Mouse (Mus musculus): ENCODE measurements at regions not wholly inside any gene's neighbourhood (a gene's known extent, or its start where the extent isn't known, plus 50 kb on each side); places are given as distances from the start of the nearest gene placed in this dataset.
A peak's percentile ranks its signal among the peaks of the same experiment; 100 is the strongest.

DNA sequence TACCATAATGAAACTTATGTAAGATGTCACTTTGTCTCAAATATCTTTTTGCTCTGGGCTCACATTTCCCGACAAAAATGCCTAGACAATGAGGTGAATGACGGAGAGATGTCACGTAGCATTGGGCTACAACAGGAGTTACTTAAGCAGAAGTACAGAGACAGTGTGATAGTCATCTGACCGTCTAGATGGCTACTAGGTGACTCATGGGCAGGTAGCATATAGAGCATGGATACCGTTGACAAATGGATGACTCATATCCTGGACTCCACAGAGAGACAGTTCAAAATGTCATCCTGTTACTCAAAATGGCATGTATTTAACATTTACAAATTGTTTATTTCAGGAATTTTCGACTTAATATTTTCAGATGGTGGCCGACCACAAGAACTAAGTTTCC lies 138.2 kb upstream of the Cited2 start:
- H3K27ac ChIP-seq (ENCODE audit: low read depth, low read length), result no peak overlapping the region
- H3K4me3 ChIP-seq (ENCODE audit: low read depth, low read length), result no peak overlapping the region
- no peak overlapping the region for H3K9ac ChIP-seq (ENCODE audit: low read depth, low read length)
- H3K9me3 ChIP-seq (ENCODE audit: control insufficient read depth, low read length), result no peaks in the 10 kb centered on the region
- DNase-seq (ENCODE audit: low spot score), result no peak
- ATAC-seq (ENCODE audit: low FRiP score), result no peak
- H3K27me3 ChIP-seq (ENCODE audit: control insufficient read depth, insufficient read depth, low read length), result no peaks in the 10 kb centered on the region
- H3K36me3 ChIP-seq (ENCODE audit: control insufficient read depth, insufficient read depth, low read length), result no peaks in the 10 kb centered on the region
- no peaks in the 10 kb centered on the region for H3K4me1 ChIP-seq (replicated peaks; ENCODE audit: control insufficient read depth, insufficient read depth, low read length)
- whole genome bisulfite sequencing, result 90% methylated on average over 7 of the region's 7 CpGs
- no peak overlapping the region for H3K4me2 ChIP-seq (replicated peaks; ENCODE audit: low read depth, low read length)

DNA sequence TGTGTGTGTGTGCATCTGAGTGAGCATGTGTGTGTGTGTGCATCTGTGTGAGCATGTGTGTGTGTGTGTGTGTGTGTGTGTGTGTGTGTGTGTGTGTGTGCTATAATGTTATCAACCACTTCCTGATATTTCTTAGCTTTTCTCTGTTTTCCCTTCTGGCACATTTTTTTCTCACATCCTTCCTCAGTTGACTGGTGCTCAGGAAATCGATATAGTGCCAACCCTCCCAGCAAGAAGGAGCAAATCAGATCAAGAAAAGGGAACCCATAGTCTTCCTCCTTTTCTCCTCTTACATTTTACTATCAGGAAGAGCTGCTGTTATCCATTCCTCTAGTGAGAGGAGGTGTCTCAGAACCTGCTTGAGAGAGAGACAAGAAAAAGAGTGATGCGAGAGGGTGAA lies 136.1 kb upstream of the Cited2 start:
- H3K4me2 ChIP-seq (replicated peaks; ENCODE audit: low read depth, low read length), result no peak overlapping the region
- H3K9ac ChIP-seq (ENCODE audit: low read depth, low read length), result no peak overlapping the region
- no peaks in the 10 kb centered on the region for H3K4me1 ChIP-seq (replicated peaks; ENCODE audit: control insufficient read depth, insufficient read depth, low read length)
- H3K27me3 ChIP-seq (ENCODE audit: control insufficient read depth, insufficient read depth, low read length), result no peaks in the 10 kb centered on the region
- H3K9me3 ChIP-seq (ENCODE audit: control insufficient read depth, low read length), result no peaks in the 10 kb centered on the region
- DNase-seq (ENCODE audit: low spot score) (no peak), ATAC-seq (ENCODE audit: low FRiP score) (no peak)
- no peaks in the 10 kb centered on the region for H3K36me3 ChIP-seq (ENCODE audit: control insufficient read depth, insufficient read depth, low read length)
- H3K27ac ChIP-seq (ENCODE audit: low read depth, low read length), result no peak overlapping the region
- WGBS, result 89% methylated on average over 2 of the region's 2 CpGs
- no peak overlapping the region for H3K4me3 ChIP-seq (ENCODE audit: low read depth, low read length)

DNA sequence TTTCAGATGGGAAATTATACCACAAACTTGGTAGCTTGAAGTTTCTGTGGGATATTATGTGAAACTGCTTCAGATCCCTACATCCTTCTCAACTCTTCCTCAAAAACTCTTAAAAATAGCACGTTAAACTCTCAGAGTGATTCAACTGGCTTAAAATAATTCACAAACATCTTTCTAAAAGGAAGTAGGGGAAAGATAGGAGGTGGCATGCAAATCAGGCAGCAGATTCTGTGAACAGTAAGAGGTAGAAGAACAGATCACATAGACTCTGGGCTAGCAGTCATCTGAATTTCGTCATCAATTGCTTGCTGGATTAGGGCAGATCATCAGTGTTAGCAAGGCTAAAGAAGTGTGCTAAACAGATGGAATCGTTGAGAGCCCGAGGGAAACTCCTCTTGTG lies 133.9 kb upstream of the Cited2 start:
- no peaks in the 10 kb centered on the region for H3K9me3 ChIP-seq (ENCODE audit: control insufficient read depth, low read length)
- H3K36me3 ChIP-seq (ENCODE audit: control insufficient read depth, insufficient read depth, low read length), result no peaks in the 10 kb centered on the region
- H3K4me3 ChIP-seq (ENCODE audit: low read depth, low read length), result no peak overlapping the region
- H3K4me1 ChIP-seq (replicated peaks; ENCODE audit: control insufficient read depth, insufficient read depth, low read length), result no peaks in the 10 kb centered on the region
- H3K27ac ChIP-seq (ENCODE audit: low read depth, low read length), result no peak overlapping the region
- no peaks in the 10 kb centered on the region for H3K27me3 ChIP-seq (ENCODE audit: control insufficient read depth, insufficient read depth, low read length)
- ATAC-seq (ENCODE audit: low FRiP score) (no peak), DNase-seq (ENCODE audit: low spot score) (no peak)
- H3K4me2 ChIP-seq (replicated peaks; ENCODE audit: low read depth, low read length), result no peak overlapping the region
- WGBS, result 86% methylated on average over 4 of the region's 4 CpGs
- H3K9ac ChIP-seq (ENCODE audit: low read depth, low read length), result no peak overlapping the region

DNA sequence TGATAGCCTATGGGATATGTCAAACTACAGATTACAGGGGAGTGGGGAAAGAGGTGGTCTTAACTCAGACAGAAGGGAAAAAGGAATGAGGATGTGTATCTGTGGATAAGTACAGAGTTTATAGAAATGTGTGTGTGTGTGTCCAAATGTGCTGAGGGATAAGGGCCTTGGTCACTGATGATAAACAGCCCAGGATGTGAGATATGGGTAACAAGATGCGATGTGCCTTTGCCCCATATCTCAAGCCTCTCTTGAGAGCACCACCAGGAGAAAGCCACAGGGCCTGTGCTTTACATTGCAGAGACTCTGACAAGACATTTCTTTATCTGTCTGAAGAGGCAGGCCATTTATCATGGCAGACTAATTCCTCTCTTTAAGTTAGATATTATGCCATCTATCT lies 132.8 kb upstream of the Cited2 start:
- no peak for ATAC-seq (ENCODE audit: low FRiP score)
- 71% methylated on average over 1 of the region's 1 CpGs for WGBS
- H3K27ac ChIP-seq (ENCODE audit: low read depth, low read length), result no peak overlapping the region
- no peaks in the 10 kb centered on the region for H3K27me3 ChIP-seq (ENCODE audit: control insufficient read depth, insufficient read depth, low read length)
- H3K4me2 ChIP-seq (replicated peaks; ENCODE audit: low read depth, low read length), result no peak overlapping the region
- no peaks in the 10 kb centered on the region for H3K36me3 ChIP-seq (ENCODE audit: control insufficient read depth, insufficient read depth, low read length)
- H3K4me1 ChIP-seq (replicated peaks; ENCODE audit: control insufficient read depth, insufficient read depth, low read length), result no peaks in the 10 kb centered on the region
- no peak overlapping the region for H3K9ac ChIP-seq (ENCODE audit: low read depth, low read length)
- H3K4me3 ChIP-seq (ENCODE audit: low read depth, low read length), result no peak overlapping the region
- no peak for DNase-seq (ENCODE audit: low spot score)
- no peaks in the 10 kb centered on the region for H3K9me3 ChIP-seq (ENCODE audit: control insufficient read depth, low read length)

DNA sequence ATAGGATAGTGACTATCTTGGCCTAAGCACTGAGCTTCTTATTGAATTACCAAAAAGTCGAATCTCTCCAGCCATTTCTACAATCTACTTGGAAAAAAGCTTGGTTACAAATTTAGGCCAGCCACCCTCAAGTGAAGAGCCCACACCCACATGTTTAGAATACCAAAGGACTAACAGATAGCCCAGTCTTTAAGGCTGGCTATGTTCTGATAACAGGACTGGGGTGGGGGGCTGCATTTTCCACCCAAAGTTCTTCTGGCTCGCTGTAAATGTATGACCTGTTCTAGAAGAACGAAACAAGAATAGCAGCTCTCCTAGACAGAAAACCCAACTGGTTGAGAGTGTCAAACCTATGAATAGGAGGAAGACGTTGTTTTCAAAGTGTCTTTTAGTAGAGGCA lies 130.6 kb upstream of the Cited2 start:
- 87% methylated on average over 4 of the region's 4 CpGs for WGBS
- Histone ChIP-seq H3K9ac (ENCODE audit: low read depth, low read length) (no peak overlapping the region), H3K9me3 (ENCODE audit: control insufficient read depth, low read length) (no peaks in the 10 kb centered on the region), H3K4me3 (ENCODE audit: low read depth, low read length) (no peak overlapping the region), H3K27ac (ENCODE audit: low read depth, low read length) (no peak overlapping the region), H3K4me1 (replicated peaks; ENCODE audit: control insufficient read depth, insufficient read depth, low read length) (no peaks in the 10 kb centered on the region), H3K27me3 (ENCODE audit: control insufficient read depth, insufficient read depth, low read length) (no peaks in the 10 kb centered on the region), H3K36me3 (ENCODE audit: control insufficient read depth, insufficient read depth, low read length) (no peaks in the 10 kb centered on the region), H3K4me2 (replicated peaks; ENCODE audit: low read depth, low read length) (no peak overlapping the region)
- DNase-seq (ENCODE audit: low spot score), result no peak
- ATAC-seq (ENCODE audit: low FRiP score), result no peak

DNA sequence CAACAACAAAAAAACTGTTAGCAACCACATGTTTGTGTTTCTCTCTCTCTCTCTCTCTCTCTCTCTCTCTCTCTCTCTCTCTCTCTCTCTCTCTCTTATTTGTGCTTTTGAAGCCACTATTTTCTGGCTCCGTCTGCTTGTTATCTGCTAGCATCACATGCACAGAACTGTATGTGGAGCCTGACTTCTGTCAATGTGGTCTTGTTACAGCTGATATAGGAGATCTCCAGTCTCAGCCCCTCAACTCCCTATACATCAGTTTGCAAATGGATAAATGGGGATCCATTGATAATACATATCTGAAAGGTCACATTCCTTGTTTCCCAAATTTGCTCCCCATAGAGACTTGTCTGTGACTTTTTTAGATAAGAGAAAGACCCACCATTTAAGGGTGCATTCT lies 126.9 kb upstream of the Cited2 start:
- Histone ChIP-seq H3K4me2 (replicated peaks; ENCODE audit: low read depth, low read length) (no peak overlapping the region), H3K27ac (ENCODE audit: low read depth, low read length) (no peak overlapping the region), H3K4me3 (ENCODE audit: low read depth, low read length) (no peak overlapping the region), H3K27me3 (ENCODE audit: control insufficient read depth, insufficient read depth, low read length) (no peaks in the 10 kb centered on the region), H3K36me3 (ENCODE audit: control insufficient read depth, insufficient read depth, low read length) (no peaks in the 10 kb centered on the region), H3K9ac (ENCODE audit: low read depth, low read length) (no peak overlapping the region), H3K4me1 (replicated peaks; ENCODE audit: control insufficient read depth, insufficient read depth, low read length) (0 out of 2 replicates have a peak, but pooled peaks cover 2% of the 10 kb centered on the region), H3K9me3 (ENCODE audit: control insufficient read depth, low read length) (no peaks in the 10 kb centered on the region)
- DNase-seq (ENCODE audit: low spot score) (no peak), ATAC-seq (ENCODE audit: low FRiP score) (no peak)
- WGBS, result 69% methylated on average over 1 of the region's 1 CpGs

GRCm38 (mm10) chr10:17596743-17597142 lies 126.3 kb upstream of the Cited2 start:
- no peak overlapping the region for H3K27ac ChIP-seq (ENCODE audit: low read depth, low read length)
- no peak for DNase-seq (ENCODE audit: low spot score)
- no peaks in the 10 kb centered on the region for H3K36me3 ChIP-seq (ENCODE audit: control insufficient read depth, insufficient read depth, low read length)
- H3K4me2 ChIP-seq (replicated peaks; ENCODE audit: low read depth, low read length), result no peak overlapping the region
- no peaks in the 10 kb centered on the region for H3K27me3 ChIP-seq (ENCODE audit: control insufficient read depth, insufficient read depth, low read length)
- WGBS, result 74% methylated on average over 1 of the region's 1 CpGs
- H3K4me1 ChIP-seq (replicated peaks; ENCODE audit: control insufficient read depth, insufficient read depth, low read length), result 0 out of 2 replicates have a peak, but pooled peaks cover 2% of the 10 kb centered on the region
- H3K4me3 ChIP-seq (ENCODE audit: low read depth, low read length), result no peak overlapping the region
- H3K9me3 ChIP-seq (ENCODE audit: control insufficient read depth, low read length), result no peaks in the 10 kb centered on the region
- ATAC-seq (ENCODE audit: low FRiP score), result no peak
- H3K9ac ChIP-seq (ENCODE audit: low read depth, low read length), result no peak overlapping the region

DNA sequence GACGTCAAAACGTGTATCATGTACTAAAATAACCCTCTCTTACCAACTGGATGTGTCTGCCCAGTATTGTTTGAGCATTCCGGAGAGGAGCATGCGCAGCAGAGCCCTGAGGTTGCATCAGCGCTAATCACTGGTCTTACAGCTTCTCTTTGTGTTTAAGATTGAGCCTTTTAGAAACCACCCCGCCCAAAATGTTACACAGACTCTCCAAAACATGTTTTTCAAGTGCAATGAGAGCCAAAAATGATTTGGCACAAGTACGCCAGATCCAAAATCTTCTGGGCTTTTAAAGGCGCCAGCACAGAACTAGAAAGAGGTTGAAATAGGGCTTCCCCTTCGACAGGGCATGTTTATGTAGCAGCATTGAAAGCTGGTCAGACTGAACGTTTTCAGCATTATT lies 123.8 kb upstream of the Cited2 start:
- DNase-seq (ENCODE audit: low spot score) (no peak), ATAC-seq (ENCODE audit: low FRiP score) (no peak)
- Histone ChIP-seq H3K9me3 (ENCODE audit: control insufficient read depth, low read length) (no peaks in the 10 kb centered on the region), H3K36me3 (ENCODE audit: control insufficient read depth, insufficient read depth, low read length) (no peaks in the 10 kb centered on the region), H3K4me2 (replicated peaks; ENCODE audit: low read depth, low read length) (no peak overlapping the region), H3K4me1 (replicated peaks; ENCODE audit: control insufficient read depth, insufficient read depth, low read length) (0 out of 2 replicates have a peak, but pooled peaks cover 2% of the 10 kb centered on the region), H3K9ac (ENCODE audit: low read depth, low read length) (no peak overlapping the region), H3K4me3 (ENCODE audit: low read depth, low read length) (no peak overlapping the region), H3K27me3 (ENCODE audit: control insufficient read depth, insufficient read depth, low read length) (no peaks in the 10 kb centered on the region), H3K27ac (ENCODE audit: low read depth, low read length) (no peak overlapping the region)
- WGBS, result 85% methylated on average over 10 of the region's 10 CpGs

- Histone ChIP-seq H3K9me3 (ENCODE audit: control insufficient read depth, low read length) (no peaks in the 10 kb centered on the region), H3K4me1 (replicated peaks; ENCODE audit: control insufficient read depth, insufficient read depth, low read length) (0 out of 2 replicates have a peak, but pooled peaks cover 2% of the 10 kb centered on the region), H3K27ac (ENCODE audit: low read depth, low read length) (no peak overlapping the region), H3K4me3 (ENCODE audit: low read depth, low read length) (no peak overlapping the region), H3K9ac (ENCODE audit: low read depth, low read length) (no peak overlapping the region), H3K36me3 (ENCODE audit: control insufficient read depth, insufficient read depth, low read length) (no peaks in the 10 kb centered on the region), H3K4me2 (replicated peaks; ENCODE audit: low read depth, low read length) (no peak overlapping the region), H3K27me3 (ENCODE audit: control insufficient read depth, insufficient read depth, low read length) (no peaks in the 10 kb centered on the region)
- peak; percentile 69; the same call in 1 of the 2 replicates for ATAC-seq (ENCODE audit: low FRiP score)
- WGBS, result 38% methylated on average over 6 of the region's 6 CpGs
- DNase-seq (ENCODE audit: low spot score), result peak; percentile 13
Measured at GRCm38 (mm10) chr10:17599831-17600761, 122.9 kb upstream of the Cited2 start.
